Mouse (Mus musculus): ENCODE results near the gene Rfx5.
"Not testable (repeated sequence)": the region's sequence is repeated elsewhere in the genome, so short reads cannot be mapped to it uniquely, and the experiment has no call there.

Rfx5 gene

GRCm38 (mm10) chr3:94935332-94935731 lies 18.5 kb upstream of the Rfx5 start:
- in situ Hi-C loops (cut with MboI; ENCODE audit: low sequenced_read_pairs) = not testable (repeated sequence)

- in situ Hi-C loops (cut with MboI; ENCODE audit: low sequenced_read_pairs) = not testable (repeated sequence)
Observed at GRCm38 (mm10) chr3:94936147-94936546, 17.7 kb upstream of the Rfx5 start.

- in situ Hi-C loops (cut with MboI; ENCODE audit: low sequenced_read_pairs) = not testable (repeated sequence)
Observed at GRCm38 (mm10) chr3:94937194-94937593, 16.7 kb upstream of the Rfx5 start.

GRCm38 (mm10) chr3:94940033-94940432 lies 13.8 kb upstream of the Rfx5 start:
- in situ Hi-C loops (cut with MboI; ENCODE audit: low sequenced_read_pairs) = not testable (repeated sequence)

- in situ Hi-C loops (cut with MboI; ENCODE audit: low sequenced_read_pairs) = not testable (repeated sequence)
Observed at GRCm38 (mm10) chr3:94942211-94942967, 11.5 kb upstream of the Rfx5 start.

- in situ Hi-C loops (cut with MboI; ENCODE audit: low sequenced_read_pairs) = not testable (repeated sequence)
Observed at GRCm38 (mm10) chr3:94943706-94944105, 10.2 kb upstream of the Rfx5 start.

GRCm38 (mm10) chr3:94948066-94948614 lies 5.7 kb upstream of the Rfx5 start:
- in situ Hi-C loops (cut with MboI; ENCODE audit: low sequenced_read_pairs) = no loop called here

GRCm38 (mm10) chr3:94949645-94950044 lies 4.2 kb upstream of the Rfx5 start:
- in situ Hi-C loops (cut with MboI; ENCODE audit: low sequenced_read_pairs) = no loop called here

GRCm38 (mm10) chr3:94952806-94953205 lies 1.1 kb upstream of the Rfx5 start:
- in situ Hi-C loops (cut with MboI; ENCODE audit: low sequenced_read_pairs) = no loop called here

GRCm38 (mm10) chr3:94953384-94953763 lies 501 bp upstream of the Rfx5 start:
- in situ Hi-C loops (cut with MboI; ENCODE audit: low sequenced_read_pairs) = no loop called here

- in situ Hi-C loops (cut with MboI; ENCODE audit: low sequenced_read_pairs) = no loop called here
Observed at GRCm38 (mm10) chr3:94958295-94958694, 4.4 kb downstream of the Rfx5 start.

GRCm38 (mm10) chr3:94959871-94960270 lies 6.0 kb downstream of the Rfx5 start:
- in situ Hi-C loops (cut with MboI; ENCODE audit: low sequenced_read_pairs) = no loop called here

- in situ Hi-C loops (cut with MboI; ENCODE audit: low sequenced_read_pairs) = no loop called here
Observed at GRCm38 (mm10) chr3:94960322-94960721, 6.4 kb downstream of the Rfx5 start.

GRCm38 (mm10) chr3:94964989-94965388 lies 11.1 kb downstream of the Rfx5 start:
- in situ Hi-C loops (cut with MboI; ENCODE audit: low sequenced_read_pairs) = no loop called here

- in situ Hi-C loops (cut with MboI; ENCODE audit: low sequenced_read_pairs) = no loop called here
Observed at GRCm38 (mm10) chr3:94965878-94966277, 12.0 kb downstream of the Rfx5 start.

- in situ Hi-C loops (cut with MboI; ENCODE audit: low sequenced_read_pairs) = no loop called here
Observed at GRCm38 (mm10) chr3:94972552-94972951, 18.7 kb downstream of the Rfx5 start.

- in situ Hi-C loops (cut with MboI; ENCODE audit: low sequenced_read_pairs) = no loop called here
Observed at GRCm38 (mm10) chr3:94973620-94974019, 19.7 kb downstream of the Rfx5 start.

GRCm38 (mm10) chr3:94974026-94974527 lies 20.2 kb downstream of the Rfx5 start:
- in situ Hi-C loops (cut with MboI; ENCODE audit: low sequenced_read_pairs) = no loop called here

- in situ Hi-C loops (cut with MboI; ENCODE audit: low sequenced_read_pairs) = no loop called here
Observed at GRCm38 (mm10) chr3:94974528-94975422, 20.9 kb downstream of the Rfx5 start, which contains the start of gene Pi4kb. TSS of gene Pi4kb (plus strand) at chr3:94974731.

- in situ Hi-C loops (cut with MboI; ENCODE audit: low sequenced_read_pairs) = no loop called here
Observed at GRCm38 (mm10) chr3:94984312-94984711, 30.4 kb downstream of the Rfx5 start.

- in situ Hi-C loops (cut with MboI; ENCODE audit: low sequenced_read_pairs) = no loop called here
Observed at GRCm38 (mm10) chr3:94985513-94985912, 31.6 kb downstream of the Rfx5 start.
